Mouse (Mus musculus): ENCODE measurements at regions not wholly inside any gene's neighbourhood (a gene's known extent, or its start where the extent isn't known, plus 50 kb on each side); places are given as distances from the start of the nearest gene placed in this dataset.
"Not testable (repeated sequence)": the region's sequence is repeated elsewhere in the genome, so short reads cannot be mapped to it uniquely, and the experiment has no call there.

GRCm38 (mm10) chr12:15493640-15494039 lies 323.1 kb downstream of the Trib2 start:
- ATAC-seq (replicated peaks; ENCODE audit: low FRiP score, low TSS enrichment, poor library complexity, severe bottlenecking) = no peak

- no peak for ATAC-seq (replicated peaks; ENCODE audit: low FRiP score, low TSS enrichment, poor library complexity, severe bottlenecking)
Observed at GRCm38 (mm10) chr12:15472741-15473140, 344.0 kb downstream of the Trib2 start.

DNA sequence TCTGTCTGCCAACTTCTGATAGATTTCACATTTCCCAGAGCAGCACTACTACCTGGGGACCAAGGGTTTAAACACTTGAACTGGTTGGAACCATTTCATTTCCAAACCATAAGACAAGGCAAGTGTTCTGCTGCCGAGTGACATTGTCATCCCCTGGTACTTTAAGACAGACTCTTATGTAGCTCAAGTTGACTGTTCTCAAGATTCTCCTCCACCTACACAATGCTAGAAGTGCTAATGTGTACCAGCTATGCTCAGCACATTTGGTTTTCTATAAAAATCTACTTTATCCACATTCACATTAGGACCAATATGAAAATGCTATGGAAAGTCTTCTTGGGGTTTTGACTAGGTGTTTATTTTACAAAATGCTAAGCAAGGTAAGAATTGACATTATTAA lies 357.3 kb downstream of the Trib2 start:
- no peak for ATAC-seq (replicated peaks; ENCODE audit: low FRiP score, low TSS enrichment, poor library complexity, severe bottlenecking)

GRCm38 (mm10) chr12:15456369-15456768 lies 360.4 kb downstream of the Trib2 start:
- ATAC-seq (replicated peaks; ENCODE audit: low FRiP score, low TSS enrichment, poor library complexity, severe bottlenecking) = not testable (repeated sequence)

DNA sequence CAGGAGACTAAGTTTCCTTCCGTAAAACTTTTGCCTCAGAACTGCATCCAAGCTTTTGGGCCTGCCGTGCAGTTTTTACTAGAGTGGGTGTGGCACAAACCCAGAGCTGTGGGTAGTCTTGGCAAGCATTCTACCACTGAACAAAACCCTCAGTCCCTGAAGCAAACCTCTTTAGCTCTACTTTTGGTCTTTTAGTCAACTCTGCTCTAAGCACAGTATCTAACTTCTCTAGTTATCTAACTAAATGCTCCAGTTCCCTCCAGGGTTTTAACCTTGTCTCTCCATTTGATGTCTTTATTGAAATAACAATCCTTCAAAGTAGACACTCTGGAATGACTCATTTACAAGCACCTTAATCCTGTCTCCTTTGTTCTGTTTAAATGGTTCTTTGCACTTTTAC lies 361.0 kb downstream of the Trib2 start:
- no peak for ATAC-seq (replicated peaks; ENCODE audit: low FRiP score, low TSS enrichment, poor library complexity, severe bottlenecking)

- no peak for ATAC-seq (replicated peaks; ENCODE audit: low FRiP score, low TSS enrichment, poor library complexity, severe bottlenecking)
Observed at GRCm38 (mm10) chr12:15449484-15449883, 367.2 kb downstream of the Trib2 start.

- ATAC-seq (replicated peaks; ENCODE audit: low FRiP score, low TSS enrichment, poor library complexity, severe bottlenecking) = no peak
Observed at GRCm38 (mm10) chr12:15416180-15416766, 400.4 kb downstream of the Trib2 start.

GRCm38 (mm10) chr12:15410419-15410818 lies 406.3 kb downstream of the Trib2 start:
- ATAC-seq (replicated peaks; ENCODE audit: low FRiP score, low TSS enrichment, poor library complexity, severe bottlenecking) = no peak

DNA sequence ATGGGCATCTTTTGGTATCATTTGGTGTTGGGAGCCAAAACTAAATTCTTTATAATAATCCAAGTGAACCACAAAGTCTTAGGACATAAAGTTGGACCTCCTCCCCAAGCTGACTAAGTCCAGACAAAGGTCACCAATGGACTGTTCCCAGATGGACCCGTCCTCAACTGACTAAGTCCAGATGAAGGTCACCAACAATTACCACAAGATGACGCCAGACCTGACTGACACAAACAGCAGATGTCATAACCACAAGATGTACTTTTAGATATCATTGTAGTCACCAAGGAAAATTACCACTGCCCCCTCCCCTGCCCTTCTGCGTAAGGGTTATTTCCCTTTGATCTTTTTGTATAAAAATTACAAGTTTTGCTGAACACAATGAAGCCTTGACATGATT lies 409.1 kb downstream of the Trib2 start:
- ATAC-seq (replicated peaks; ENCODE audit: low FRiP score, low TSS enrichment, poor library complexity, severe bottlenecking) = not testable (repeated sequence)

- no peak for ATAC-seq (replicated peaks; ENCODE audit: low FRiP score, low TSS enrichment, poor library complexity, severe bottlenecking)
Observed at GRCm38 (mm10) chr12:15392641-15393040, 424.1 kb downstream of the Trib2 start.

DNA sequence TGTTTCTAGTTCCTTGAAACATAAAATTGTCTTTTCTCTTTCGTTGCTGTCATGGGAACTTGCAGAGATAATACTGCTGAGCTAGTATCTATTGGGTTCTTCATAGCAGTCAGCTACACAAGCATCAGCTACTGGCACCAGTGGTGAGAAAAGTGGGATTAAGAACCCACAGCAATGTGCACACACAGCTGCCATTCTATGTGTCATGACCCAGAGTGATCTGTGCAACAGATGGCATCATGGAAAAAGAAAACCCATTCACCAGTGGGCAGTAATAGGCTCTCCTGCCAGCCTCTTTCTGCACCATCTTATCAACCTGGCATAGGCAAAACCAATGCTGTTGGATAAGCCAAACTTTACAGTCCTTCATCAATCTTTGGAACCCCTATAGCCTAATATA lies 428.1 kb downstream of the Trib2 start:
- no peak for ATAC-seq (replicated peaks; ENCODE audit: low FRiP score, low TSS enrichment, poor library complexity, severe bottlenecking)

DNA sequence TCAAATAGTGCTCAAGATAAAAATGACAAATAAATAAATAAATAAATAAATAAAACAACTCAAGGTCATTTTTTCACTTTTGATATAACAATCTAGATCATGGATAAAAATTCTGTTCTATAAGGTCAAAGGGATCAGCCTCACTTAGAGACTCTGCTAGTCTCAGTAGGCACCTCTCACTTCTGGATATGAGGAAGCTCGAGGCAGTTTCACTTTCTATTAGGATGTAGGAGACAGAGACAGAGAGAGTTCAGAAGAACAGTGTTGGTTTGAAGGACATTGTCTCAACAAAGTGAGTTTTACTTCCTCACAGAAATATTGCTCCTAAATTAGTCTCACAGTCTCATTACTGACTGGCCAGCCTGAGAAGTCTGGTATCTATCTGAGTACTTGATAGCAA lies 458.9 kb downstream of the Trib2 start:
- ATAC-seq (replicated peaks; ENCODE audit: low FRiP score, low TSS enrichment, poor library complexity, severe bottlenecking) = no peak

- ATAC-seq (replicated peaks; ENCODE audit: low FRiP score, low TSS enrichment, poor library complexity, severe bottlenecking) = no peak
Observed at GRCm38 (mm10) chr12:15320697-15321449, 495.8 kb downstream of the Trib2 start.

- no peak for ATAC-seq (replicated peaks; ENCODE audit: low FRiP score, low TSS enrichment, poor library complexity, severe bottlenecking)
Observed at GRCm38 (mm10) chr12:15319647-15320046, 497.1 kb downstream of the Trib2 start.

GRCm38 (mm10) chr12:15294898-15295297 lies 521.8 kb downstream of the Trib2 start:
- no peak for ATAC-seq (replicated peaks; ENCODE audit: low FRiP score, low TSS enrichment, poor library complexity, severe bottlenecking)

- ATAC-seq (replicated peaks; ENCODE audit: low FRiP score, low TSS enrichment, poor library complexity, severe bottlenecking) = no peak
Observed at GRCm38 (mm10) chr12:15262165-15262564, 554.6 kb downstream of the Trib2 start.

DNA sequence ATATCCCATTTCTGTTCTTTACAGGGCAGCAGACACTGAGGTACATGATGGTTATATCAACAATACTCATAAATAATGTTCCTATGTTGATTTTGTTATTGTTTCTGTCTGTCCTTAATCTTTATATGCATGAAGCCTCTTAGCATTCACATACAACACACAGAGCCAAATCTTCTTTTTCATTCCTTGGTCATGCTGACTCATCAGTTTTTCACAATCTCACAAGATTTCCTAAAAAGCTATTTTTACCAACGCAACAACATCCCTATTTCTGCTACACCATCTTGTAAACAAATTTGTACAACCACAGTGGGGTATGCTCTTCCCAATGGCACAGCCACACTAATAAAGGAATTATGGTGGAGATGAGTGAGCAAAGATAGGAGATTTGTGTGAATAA lies 555.1 kb downstream of the Trib2 start:
- no peak for ATAC-seq (replicated peaks; ENCODE audit: low FRiP score, low TSS enrichment, poor library complexity, severe bottlenecking)

GRCm38 (mm10) chr12:15260907-15261415 lies 555.8 kb downstream of the Trib2 start:
- no peak for ATAC-seq (replicated peaks; ENCODE audit: low FRiP score, low TSS enrichment, poor library complexity, severe bottlenecking)

- ATAC-seq (replicated peaks; ENCODE audit: low FRiP score, low TSS enrichment, poor library complexity, severe bottlenecking) = no peak
Observed at GRCm38 (mm10) chr12:15244966-15245365, 571.8 kb downstream of the Trib2 start.

DNA sequence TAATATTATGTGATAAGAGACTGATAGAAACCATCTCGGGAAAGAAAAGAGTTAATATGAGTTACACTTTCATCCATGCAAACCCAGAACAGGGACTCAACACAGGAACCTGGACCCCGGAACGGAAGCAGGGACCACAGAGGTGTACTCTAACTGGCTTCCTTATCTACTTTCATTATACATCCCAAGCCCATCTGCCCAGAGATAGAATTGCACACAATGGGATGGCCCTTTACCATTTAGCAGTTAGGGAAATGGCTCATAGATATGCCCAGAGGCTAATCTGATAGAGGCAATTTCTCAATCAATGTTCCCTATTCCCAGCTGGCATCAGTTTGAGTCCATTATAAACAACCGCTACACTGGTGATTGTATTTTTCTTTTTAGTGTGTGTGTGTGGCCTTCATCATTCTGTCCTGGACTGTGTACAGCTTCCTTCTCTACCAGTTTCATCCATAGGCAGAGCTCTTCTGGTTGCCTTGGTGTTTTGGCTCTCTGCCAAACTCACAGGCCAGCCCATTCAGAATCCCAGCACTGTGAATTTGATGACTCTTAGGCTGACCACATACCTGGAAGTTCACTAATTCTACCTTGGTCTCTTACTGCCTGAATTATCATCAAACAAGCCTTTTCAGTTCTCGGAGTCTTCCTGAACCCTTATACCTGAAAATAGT lies 594.1 kb downstream of the Trib2 start:
- no peak for ATAC-seq (replicated peaks; ENCODE audit: low FRiP score, low TSS enrichment, poor library complexity, severe bottlenecking)

DNA sequence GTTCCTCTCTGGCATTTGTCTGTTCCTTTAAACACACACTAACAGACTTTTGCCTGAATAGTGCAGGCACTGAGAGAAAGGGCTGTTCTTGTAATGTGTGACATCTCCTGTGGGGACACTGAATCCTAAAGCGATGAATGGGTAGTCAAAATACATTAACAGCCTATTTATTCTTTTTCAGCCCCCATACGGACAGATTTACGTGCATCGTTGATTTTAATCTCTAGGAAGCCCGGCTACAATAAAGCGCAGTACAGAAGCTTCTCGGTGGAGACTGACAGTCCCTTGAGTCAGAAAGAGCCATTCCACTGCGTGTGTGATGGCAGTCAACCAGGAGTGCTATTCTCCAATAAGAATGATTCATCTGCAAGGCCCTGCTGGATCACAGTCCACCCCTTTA lies 598.2 kb downstream of the Trib2 start:
- no peak for ATAC-seq (replicated peaks; ENCODE audit: low FRiP score, low TSS enrichment, poor library complexity, severe bottlenecking)

All from megakaryocyte-erythroid progenitor cell, adult 5-6 weeks (primary cell).